Mouse (Mus musculus) layer of hippocampus, adult 11-12 months (tissue): ENCODE results near the gene Bco1.

Experiments used
- DNase-seq: peaks from one replicate; pipeline ENCODE4 v3.0.0; 2022; ENCODE audit warnings: low spot score

Gene Bco1

DNA sequence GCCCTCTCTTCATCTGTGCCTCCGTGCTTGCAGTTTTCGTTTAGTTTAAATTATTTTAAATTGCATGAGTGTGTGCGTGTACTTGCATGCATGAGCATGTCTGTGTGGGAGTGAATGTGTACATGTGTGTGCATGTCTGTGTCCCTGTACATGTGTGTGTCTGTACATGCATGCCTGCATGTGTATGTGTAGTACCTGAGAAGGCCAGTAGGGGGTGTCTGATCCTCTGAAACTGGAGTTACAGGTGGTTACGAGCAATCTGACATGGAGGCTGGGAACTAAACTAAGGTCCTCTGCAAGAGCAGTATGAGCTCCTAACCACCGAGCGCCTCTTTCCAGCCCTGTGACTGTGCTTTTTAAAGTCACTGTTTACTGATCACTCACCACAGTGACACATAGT, 52.9 kb downstream of the Bco1 start:
- no peak for DNase-seq

DNA sequence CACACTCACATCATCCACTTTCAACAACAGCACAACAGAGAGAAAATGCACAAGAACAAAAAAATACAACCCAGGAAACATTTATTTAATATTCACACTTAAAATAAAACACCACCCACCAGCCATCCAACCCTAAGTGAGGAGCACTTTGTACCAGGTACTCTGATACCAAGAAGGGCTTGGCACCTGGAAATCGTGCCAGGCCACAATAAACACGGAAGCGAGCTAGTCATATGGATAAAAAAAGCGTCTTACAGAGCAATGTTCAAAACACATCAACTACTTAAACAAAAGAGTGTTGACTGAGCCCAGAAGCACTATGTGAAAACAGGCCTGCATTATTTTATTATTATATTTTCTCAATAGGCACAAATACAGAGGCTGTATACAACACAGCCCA, 60.5 kb downstream of the Bco1 start:
- no peak for DNase-seq

DNA sequence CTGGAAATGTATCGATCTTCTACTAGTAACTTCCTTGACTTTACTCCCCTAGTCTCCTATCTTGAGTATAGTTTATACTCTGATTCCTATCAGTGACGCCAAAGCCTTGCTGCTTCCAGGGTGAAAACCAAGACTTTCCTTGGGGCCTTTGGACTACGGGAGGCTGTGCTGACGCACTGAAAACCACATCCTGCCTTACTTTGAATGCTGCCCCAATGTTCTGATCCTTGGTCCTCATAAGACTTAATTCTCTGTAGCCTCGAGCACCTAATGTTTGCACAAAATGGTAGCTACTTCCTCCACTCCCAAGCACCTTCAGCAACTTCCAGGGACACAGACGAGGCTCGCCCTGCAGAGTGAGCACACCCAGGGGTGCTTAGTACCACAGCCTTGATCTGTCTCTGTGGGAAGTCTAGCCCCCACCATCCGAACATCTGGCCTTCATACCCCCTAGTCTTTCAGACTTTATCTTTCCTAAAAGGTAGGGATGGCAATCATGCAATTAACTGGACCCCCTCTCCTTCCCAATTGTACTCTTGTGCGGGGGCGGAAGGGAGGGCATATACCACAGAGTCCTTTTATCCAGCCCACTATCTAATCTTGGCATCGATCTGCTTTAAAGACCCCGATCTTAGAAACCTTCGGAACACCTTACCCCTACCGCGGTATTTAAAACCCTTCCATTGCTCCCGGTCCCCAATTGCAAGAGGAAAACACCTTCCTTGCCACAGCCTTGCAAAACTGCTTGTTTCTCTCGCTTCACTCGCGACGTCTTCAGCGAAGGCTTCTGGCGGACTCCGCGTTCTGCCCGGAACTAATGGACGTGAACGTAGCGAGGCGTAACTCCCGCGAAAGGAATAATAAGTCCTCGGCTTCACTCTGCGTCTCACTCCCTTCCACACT, 61.5 kb downstream of the Bco1 start:
- DNase-seq = no peak

DNA sequence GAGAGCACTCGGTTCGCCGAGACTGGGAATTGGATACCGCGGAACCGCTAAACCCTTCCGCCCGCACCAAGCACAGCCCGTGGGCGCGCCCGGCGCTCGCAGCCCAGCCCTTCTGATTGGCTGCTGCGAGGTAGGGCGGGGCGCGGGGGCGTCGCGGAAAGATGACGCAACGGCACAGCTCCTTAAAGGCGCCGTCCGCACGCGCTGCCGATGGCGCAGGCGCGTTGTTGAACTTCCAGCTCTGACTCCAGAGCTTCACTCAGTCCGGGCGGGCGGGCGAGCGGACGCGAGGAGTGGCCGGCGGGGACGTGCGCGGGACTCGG, 62.1 kb downstream of the Bco1 start:
- peak; percentile 98 for DNase-seq

DNA sequence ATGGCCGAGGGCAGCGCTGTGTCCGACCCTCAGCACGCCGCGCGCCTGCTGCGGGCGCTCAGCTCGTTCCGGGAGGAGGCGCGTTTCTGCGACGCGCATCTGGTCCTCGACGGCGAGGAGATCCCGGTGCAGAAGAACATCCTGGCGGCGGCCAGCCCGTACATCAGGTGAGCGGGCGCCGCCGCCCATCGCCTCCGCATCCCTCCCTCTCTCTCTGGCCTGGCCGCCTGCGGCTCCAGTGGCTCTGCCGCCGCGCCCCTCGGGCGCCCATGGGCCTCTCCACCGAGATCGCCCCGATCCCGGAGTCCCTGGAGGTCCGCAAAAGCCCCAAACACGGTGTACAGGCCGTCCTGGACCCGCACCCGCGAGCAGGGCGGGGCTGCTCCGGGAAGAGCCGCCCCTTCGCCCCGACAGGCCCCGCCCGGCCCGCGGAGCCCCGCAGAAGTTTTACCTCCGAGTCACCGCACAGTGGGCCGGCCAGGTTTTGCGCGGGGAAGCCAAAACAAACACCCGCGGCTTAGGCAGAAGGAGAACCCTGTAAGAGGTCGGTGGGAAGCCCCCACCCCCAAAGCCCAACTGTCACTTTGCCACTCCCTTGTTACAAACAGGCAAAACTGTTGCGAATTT, 62.6 kb downstream of the Bco1 start, which contains the start of gene Gan:
TSS of gene Gan (plus strand) at position 1 of the 627 bp plus-strand sequence.
- peak; percentile 11 for DNase-seq

DNA sequence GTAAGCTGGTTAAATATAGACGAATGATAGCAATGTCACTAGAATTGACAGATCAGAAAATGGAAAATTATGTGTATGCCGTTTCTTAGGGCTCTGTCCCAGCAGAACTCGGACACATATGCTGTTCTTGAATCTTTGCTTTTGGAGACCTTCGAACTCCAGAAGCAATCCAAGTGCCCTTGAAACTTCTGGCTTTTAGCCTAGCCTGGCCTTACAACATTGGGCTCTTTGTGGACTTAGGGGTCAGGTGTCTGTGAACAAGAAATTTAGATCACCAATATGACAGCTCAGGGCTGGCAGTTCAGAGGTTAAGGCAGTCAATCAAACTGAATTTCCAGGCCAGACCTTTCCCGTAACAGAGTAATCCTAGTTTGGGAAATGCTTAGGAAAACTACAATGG, 63.4 kb downstream of the Bco1 start:
- no peak for DNase-seq

DNA sequence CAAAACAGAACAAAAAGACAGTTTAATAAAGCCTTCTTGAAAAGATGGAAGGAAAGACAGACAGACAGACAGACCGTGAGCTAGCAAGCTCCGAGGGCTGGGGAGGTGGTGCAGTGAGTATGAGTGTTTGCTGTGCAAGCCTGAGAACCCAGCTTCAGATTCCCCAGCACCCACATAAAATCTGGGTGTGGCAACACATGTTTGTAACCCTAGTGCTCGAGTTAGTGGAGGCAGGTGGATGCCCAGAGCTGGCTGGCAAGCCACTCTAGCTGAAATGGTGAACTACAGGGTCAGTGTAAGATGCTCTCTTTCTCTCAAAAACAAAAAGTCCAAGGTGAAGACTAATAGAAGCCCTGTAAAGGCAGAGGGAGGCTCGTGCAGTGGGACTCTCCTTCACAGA, 69.3 kb downstream of the Bco1 start:
- DNase-seq = no peak

DNA sequence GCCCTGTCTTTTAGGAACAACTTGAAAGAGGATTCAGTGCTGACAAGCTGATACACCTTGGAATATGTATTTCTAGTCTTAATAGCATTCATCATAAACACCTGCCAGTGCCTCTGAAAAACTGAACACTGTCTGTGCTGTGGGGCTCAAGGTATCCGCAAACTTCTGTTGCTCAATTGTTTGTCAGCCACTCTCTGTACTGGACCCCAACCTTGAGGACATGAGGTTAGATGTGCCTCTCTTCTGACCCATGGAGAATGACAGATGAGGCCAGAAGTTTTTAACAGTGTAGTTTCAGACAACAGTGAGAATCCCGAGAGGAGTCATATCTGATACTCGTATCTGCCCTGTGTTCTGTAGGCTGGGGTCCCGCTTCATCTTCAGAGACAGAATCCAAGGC, 69.9 kb downstream of the Bco1 start:
- DNase-seq = no peak

DNA sequence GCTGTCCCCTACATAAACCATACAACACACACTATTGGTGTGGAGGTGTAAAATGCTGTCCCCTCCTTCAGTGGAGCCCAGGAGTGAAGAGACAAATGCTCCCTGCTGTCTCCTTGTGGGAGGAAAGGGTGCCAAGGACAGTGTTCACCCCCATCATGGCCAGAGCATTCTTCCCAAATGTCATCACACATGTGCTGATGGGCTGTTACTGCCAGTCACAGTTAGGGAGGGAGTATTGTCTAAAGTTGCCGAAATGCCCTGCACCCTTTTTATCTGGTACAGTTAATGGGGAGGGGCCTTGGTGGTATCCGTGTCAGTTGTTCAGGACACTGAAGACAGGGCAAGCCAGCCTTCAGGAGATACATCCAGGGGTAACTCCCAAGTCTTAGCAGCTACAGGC, 70.9 kb downstream of the Bco1 start:
- DNase-seq = no peak

DNA sequence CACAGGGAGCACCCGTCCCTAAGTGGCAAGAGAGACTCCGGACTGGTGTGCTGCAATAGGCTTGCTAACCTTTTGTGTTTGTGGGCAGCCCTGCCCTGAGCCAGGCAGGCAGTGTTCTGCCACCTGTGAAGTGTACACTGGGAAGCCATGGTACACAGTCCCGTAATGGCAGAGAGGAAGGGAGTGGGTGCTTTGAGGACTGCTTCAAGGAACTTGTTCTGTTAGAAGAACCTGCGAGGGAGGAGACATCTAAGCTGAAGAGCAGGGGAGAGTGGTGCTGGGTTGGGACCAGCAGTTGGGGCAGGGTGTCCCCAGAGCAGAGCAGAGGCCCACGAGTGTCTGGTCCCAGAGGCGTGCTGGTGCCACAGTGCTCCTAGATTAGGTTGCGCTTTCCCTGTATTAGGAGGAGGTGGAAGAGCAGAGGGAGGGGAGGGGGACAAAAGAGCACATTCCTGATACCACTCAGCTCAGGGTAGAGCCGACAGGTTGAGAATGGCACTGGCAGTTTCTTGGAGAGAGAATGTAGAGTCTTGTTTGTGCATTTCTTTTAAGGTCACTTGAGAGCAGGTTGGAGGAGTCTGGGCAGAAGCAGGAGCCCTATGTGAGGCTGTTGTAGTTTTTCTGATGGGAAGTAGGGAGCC, 71.7 kb downstream of the Bco1 start:
- no peak for DNase-seq

DNA sequence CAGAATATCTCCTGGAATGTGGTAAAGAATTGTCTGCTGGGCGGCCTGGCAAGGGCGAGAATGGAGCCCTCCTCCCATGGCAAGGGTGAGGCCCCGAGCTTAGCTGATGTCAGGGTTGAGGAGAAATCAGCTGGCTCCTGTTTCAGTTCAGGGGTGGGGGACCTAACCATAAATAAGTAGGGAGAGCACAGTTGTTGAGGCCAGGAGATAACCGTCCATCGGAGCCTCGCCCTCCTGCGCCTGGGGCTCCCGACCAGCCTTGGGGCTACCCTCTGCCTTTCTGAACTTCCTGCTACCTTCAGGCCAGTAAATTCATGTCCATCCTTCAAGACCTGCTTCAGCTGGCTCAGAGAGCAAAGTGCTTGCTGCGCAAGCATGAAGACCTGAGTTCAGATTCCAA, 72.7 kb downstream of the Bco1 start:
- no peak for DNase-seq

DNA sequence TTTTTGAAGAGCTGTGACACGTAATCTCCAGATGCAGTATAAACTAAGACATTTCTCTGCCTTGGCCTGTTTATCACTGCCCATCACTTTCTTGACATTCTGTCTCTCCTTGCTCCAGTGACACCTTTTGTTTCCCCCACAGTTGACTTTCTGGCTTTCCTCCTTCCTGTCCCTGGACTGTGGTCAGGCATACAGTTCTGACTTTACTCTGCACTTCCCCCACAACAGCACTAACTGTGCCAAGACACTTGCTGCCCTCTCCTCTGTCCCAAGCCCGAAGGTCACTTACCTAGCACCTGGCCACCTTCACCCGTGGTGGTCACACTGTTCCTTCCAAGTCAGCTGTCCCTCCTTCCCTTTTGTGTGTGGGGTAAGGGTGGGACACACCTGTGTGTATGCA, 76.2 kb downstream of the Bco1 start:
- DNase-seq = no peak

DNA sequence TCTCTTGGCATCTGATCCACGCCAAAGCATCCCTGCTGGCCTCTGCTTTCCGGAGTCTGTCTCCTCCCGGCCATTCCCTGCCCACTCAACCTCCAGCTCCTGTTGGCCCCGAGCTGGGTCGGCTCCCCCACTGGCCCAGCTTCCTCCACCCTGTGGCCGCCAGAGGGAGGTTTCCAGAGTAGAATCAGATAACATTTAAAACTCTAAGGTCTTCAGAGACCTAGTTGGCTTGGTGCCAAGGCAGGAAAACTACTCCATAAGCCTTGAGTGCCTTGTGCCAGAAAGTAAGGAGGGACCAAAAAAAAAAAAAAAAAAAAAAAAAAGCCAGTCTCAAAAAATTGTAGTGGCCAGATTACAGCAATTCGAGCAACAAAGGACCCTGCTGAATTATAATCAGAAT, 77.2 kb downstream of the Bco1 start:
- DNase-seq = no peak

DNA sequence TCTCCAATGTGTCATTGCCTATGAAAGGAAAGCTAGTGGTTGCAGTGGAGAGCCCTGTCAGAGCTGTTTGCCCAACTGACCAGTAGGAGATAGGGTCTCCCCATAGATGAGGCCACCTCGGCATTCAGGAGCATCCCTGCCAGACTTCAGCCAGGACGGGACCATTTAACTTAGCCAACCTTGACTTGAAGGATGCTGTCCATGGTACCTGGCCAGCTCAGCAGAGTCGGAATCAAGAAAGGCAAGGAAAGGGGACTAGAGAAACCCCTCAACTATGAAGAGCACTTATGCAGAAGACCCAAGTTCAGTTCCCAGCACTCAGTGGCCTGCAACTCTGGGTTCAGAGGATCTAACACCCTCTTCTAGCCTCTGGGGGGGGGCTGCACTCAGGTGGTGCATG, 78.0 kb downstream of the Bco1 start:
- no peak for DNase-seq

DNA sequence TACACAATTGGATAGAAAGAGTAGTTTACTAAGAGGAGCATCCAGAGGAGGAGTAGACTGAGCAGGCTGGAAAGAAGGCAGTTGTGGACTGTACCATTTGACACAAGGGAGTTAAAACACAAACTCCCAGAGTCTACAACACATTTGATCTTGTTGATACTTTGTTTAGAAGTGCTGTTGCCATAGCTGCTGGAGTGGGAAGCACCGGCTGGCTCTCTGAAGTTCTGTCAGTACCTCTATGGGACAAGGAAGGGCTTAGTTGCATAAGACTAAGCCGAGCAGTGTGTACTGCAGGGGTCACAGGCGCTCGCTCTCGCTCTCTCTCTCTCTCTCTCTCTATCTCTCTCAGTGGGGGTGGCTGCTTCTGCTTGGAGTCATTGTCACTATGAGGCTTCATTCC, 78.9 kb downstream of the Bco1 start:
- no peak for DNase-seq

DNA sequence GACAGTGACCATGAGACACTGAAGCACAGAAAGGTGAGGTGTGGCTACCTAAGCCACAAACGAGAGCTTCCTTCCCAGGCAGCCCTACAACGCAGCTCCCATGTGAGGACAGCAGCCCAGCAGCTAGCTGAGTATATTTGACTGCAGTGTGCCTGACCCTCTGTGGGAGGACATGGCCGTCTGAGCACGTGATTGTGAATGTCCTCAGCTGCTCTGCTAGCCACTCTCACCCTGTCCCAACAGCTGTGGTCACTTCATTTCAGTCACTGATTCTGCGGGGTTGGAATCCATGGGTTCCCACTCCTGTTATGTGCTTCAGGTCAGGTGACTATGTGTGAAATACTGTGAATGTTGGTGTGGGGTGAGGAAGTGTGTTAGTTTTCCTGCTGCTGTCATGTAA, 80.7 kb downstream of the Bco1 start:
- DNase-seq = no peak

DNA sequence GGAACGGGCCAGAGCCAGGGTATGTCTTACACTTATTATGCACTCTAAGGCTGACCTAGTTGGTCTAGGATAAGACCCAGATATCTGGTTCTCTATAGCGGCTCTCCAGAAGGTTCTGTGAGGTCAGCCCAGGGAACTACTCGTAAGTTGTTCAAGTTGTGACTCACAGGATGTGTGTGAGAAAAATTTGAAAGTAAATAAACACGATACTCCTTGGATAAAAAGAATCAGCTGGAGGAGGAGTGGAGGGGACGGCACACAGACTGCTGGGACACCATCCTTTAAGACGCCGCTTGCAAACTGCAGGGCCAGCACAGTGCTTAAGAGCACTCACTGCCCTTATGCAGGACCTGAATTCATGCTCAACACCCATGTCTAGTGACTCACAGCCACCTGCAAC, 81.6 kb downstream of the Bco1 start:
- DNase-seq = no peak

DNA sequence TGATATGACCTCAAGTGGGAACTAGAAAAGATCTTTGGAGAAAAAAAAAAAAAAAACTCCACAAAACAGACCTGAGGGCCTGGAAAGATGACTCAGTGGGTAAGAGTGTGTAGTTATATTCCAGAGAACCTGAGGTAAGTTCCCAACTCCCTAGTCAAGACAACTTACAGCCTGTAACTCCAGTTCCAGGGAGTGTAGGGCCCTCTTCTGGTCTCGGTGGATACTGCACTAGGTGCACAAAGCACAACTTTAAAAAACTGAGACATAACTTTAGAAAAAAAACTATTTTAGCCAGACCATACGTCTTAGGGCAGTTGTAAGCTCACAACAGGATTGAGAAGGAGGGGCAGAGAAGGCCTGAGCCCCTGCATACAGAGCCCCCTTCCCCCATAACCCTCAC, 82.4 kb downstream of the Bco1 start:
- no peak for DNase-seq

DNA sequence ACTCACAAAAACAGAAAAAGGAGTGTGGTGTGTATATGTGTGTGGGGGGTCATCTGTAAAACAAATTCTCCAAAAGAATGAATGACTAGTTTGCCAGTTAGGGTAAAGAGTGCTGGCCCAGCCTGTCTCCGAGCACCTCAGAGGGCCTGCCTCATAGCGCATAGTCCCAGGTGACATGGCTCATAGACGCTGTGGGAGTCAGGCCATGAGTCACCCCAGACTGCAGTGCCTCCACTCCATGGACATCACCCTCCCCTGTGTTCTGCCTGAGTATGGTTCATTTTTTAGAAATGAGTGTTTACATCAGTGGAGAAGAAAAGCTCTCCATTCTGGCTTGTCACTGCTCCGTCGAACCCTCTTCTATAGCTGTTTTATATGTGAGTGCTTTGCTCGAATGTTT, 83.0 kb downstream of the Bco1 start:
- DNase-seq = no peak

DNA sequence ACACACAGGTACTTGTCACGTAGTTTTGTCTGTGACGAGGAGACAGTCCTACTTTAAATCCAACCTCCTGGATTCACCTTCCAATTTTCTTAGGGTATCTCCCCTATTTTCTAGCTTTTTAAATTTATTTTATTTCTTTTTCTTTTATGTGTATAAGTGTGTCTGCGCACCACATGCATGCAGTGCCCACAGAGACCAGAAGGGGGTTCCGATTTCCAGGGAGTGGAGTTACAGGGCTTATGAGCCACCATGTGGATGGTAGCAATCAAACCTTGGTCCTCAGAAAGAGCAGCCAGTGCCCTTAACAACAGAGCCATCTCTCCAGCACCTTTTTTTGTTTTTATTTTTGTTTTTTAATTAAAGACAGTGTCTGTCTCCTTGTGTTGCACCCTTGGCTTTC, 87.1 kb downstream of the Bco1 start:
- DNase-seq = no peak
